Mouse (Mus musculus): ENCODE data around the gene Cfap69. TPM values are rescaled to one million over a fixed set of nuclear protein-coding genes. Genes with fewer than 3 reads are reported as not detected.

The Cfap69 gene
- polyA plus RNA-seq, 1 experiment from 2014 or later = 2.4 TPM

GRCm38 (mm10) chr5:5533656-5534420, 130.2 kb downstream of the Cfap69 start:
- no peak for DNase-seq (ENCODE audit: low spot score)
- Histone ChIP-seq H3K36me3 (peaks cover 16% of the 10 kb centered on the region), H3K9me3 (replicated peaks) (no peaks in the 10 kb centered on the region), H3K27me3 (ENCODE audit: low read depth, poor library complexity, severe bottlenecking) (no peaks in the 10 kb centered on the region), H3K27ac (no peak overlapping the region), H3K4me1 (no peaks in the 10 kb centered on the region), H3K4me3 (no peak overlapping the region)
- 91% methylated on average over 3 of the region's 3 CpGs for WGBS

Other genes starting within 250 kb of the Cfap69 start
- gene Cdk14, start 243.9 kb downstream of the Cfap69 start, polyA plus RNA-seq (2016; fragmentation: Nextera tagmentation; extraction: Ambion mirVana) = 11.8 and 16.1 TPM in 2 replicates
- gene 1700015F17Rik, start 185.1 kb downstream of the Cfap69 start, polyA plus RNA-seq (2016; fragmentation: Nextera tagmentation; extraction: Ambion mirVana) = not detected in 2 replicates
- gene Cldn12, start 149.3 kb downstream of the Cfap69 start, polyA plus RNA-seq (2016; fragmentation: Nextera tagmentation; extraction: Ambion mirVana) = 25.7 and 29.8 TPM in 2 replicates
- 39.9 and 40.5 TPM in 2 replicates for gene Gtpbp10, start 104.7 kb downstream of the Cfap69 start, polyA plus RNA-seq (2016; fragmentation: Nextera tagmentation; extraction: Ambion mirVana)
- gene Gm8773, start 90.4 kb downstream of the Cfap69 start, polyA plus RNA-seq (2016; fragmentation: Nextera tagmentation; extraction: Ambion mirVana) = 0.11 and 0.19 TPM in 2 replicates
- gene Steap2, start 30.3 kb upstream of the Cfap69 start, polyA plus RNA-seq (2016; fragmentation: Nextera tagmentation; extraction: Ambion mirVana) = 5.8 and 6.8 TPM in 2 replicates
- gene Steap1, start 85.1 kb upstream of the Cfap69 start, polyA plus RNA-seq (2016; fragmentation: Nextera tagmentation; extraction: Ambion mirVana) = 4.7 and 5.8 TPM in 2 replicates

Data from limb, embryonic 10.5 days (tissue).